Mouse (Mus musculus) cerebellum, adult 18-20 months (tissue): ENCODE measurements around the gene 2810408A11Rik.
"Not testable (repeated sequence)": the region's sequence is repeated elsewhere in the genome, so short reads cannot be mapped to it uniquely, and the experiment has no call there.

Source experiments
- DNase-seq, 2 experiments: peaks; one replicate each; pipeline ENCODE4 v3.0.0; 2021

The 2810408A11Rik gene

DNA sequence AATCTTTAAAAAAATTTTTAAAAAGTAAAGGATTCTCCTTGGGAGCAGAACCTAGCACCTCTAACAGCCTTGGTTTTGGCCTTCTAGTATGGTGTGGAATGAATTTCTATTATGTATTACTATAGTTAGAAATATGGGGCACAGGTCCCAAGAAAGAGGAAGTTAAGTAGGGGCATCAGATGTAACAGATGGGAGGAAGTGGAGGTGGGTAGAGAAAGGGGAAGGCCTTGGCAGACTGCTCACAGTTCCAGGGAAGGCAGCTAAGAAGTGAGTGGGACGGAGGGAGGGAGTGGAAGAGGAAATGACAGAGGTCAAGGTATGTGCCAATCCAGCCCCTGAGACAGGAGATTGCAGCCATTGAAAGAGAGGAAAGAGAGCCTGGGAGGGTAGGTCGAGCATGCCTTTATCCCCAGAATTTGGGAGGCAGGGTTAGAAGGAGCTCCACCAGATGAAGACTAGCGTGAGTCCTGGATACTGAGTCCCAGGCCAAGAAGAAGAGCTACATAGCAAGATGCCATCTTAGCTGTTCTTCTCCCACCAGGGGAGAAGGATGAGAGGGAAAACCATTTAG lies 30.3 kb upstream of the 2810408A11Rik start:
- DNase-seq, result no peak

DNA sequence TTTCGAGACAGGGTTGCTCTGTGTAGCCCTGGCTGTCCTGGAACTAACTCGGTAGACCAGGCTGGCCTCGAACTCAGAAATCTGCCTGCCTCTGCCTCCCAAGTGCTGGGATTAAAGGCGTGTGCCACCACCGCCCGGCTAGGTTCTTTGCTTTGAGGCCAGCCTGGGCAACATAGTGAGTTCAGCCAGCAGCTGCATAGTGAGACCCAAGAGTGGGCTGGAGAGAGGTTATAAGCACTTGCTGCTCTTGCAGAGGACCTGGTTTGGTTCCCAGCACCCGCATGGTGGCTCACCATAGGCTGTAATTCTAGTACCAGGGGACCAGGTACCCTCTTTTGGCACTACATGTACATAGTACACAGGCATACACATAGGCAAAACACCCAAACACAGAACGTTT lies 29.4 kb upstream of the 2810408A11Rik start:
- not testable (repeated sequence) for DNase-seq

DNA sequence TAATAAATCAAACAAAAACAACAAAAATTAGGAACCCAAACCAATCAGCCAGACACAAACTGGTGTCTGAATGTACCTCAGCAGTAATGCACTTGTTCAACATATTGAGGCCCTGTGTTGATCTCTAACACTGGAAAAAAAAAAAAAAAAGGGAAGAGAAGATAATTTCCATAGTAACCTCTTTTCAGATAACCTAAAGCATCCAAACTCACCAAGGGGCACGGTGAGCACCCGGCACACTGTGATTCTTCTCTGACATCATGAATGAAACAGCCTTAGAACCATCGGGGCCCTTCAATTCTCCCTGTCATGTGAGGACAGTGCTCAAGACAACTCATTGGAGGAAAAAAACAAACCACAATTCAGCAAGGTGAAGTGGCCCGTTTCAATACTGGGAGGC lies 28.9 kb upstream of the 2810408A11Rik start:
- DNase-seq, result no peak

DNA sequence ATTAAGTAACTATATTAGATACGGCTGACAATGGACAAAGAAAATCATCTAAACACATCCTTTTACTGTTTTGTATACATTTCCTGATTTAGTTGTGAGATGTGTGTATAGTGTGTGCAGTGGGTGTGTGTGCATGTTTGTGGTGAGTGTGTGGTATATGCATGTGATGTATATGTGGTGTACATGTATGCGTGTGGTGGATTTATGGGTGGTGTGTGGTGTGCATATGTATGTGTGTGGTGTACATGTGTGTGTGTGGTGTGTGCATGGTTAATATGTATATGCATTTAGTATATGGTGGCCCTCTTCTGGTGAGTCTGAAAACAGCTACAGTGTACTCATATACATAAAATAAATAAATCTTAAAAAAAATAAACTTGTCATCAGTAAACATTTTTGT lies 26.7 kb upstream of the 2810408A11Rik start:
- DNase-seq, result no peak

DNA sequence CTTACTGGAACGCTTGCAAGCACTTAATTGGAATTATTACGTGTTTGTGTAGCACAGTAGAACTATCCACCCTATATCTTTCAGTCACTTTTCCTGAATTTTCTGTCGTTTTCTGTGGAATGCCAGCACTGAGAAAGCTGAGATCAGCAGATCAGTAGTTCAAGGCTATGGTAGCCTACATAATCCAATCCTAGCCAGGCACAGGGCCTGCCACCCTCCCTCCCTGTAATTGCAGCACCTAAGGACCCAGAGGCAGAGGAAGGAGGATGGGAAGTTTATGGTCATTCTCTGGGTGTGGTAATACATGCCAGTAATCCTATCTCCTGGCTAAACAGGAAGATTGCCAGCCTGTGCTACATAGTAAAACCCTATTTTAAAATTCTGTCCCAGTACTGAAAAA lies 22.0 kb upstream of the 2810408A11Rik start:
- DNase-seq, result no peak

DNA sequence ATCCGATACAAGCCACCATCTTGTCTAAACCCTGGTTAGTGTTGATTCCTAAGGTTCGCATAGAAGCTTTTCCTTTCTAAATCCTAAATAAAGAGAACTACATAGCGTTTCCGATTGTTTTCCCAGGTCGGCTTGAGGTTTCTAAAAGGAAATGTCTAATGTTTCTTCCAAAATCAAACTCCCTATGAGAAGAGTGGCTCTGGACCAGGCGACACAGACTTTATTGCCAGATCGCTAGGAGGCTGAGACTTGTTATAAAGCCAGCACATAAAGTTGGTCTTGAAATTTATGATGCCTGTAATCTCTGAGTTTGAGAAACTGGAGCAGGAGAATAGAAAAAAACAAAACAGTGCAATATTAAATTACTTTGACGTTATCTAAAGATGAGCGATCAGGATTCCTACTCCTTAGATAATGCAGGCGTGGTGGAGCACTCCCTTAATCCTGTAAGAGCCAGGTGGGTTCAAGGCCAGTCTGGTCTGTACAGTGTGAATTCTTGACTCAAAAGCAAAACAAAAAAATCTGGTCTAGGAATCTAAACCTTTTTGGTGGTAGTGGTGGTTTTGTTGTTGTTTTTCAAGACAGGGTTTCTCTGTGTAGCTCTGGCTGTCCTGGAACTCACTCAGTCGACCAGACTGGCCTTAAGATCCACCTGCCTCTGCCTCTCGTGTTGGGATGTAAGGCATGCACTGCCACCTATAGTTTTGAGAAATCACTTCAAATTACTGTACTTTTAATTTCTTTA lies 21.4 kb upstream of the 2810408A11Rik start:
- no peak for DNase-seq

DNA sequence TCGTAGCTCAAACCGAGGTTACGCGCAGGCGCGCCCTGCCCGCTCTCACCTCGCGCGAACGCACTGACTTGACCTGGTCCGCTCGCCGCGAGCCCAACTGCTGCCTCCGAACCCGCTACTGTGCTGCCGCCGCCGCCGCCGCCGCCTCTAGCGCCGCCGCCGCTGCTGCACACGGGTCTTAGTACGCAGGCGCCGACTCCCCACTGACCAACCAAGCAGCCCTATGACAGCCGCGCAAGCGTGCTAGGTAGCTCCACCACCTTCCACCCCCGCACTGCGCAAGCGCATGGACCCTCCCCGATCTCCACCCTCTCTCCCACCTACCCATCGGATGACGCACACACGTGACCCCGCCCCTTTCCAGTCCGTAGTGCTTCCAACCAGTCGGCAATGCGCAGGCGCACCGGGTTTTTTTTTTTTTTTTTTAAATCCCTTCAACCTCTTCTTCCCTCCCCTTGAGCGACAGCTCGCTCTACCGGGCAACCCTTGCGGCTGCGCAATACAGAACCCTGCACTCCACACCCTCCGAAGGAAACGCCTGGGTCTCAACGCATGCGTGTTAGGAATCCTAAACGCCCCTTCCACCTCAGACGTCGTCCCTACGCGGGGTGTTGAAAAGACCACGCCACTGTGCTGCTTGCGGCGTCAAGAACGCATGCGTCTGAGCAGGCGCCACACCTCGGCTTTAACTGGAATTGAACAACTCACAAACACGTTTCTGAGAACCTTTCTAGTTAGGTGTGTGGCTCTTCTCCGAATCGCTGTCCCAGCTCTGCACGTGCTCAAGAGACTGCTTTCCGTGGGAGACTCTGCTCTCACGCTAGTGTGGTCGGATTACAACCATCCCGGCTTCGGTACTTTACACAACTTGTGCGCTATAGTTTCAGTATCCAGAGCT lies 20.6 kb upstream of the 2810408A11Rik start, which contains the start of gene Eif5a:
TSS of gene Eif5a (minus strand) at position 845 of the 898 bp plus-strand sequence.
- DNase-seq, result peak; percentile 100

DNA sequence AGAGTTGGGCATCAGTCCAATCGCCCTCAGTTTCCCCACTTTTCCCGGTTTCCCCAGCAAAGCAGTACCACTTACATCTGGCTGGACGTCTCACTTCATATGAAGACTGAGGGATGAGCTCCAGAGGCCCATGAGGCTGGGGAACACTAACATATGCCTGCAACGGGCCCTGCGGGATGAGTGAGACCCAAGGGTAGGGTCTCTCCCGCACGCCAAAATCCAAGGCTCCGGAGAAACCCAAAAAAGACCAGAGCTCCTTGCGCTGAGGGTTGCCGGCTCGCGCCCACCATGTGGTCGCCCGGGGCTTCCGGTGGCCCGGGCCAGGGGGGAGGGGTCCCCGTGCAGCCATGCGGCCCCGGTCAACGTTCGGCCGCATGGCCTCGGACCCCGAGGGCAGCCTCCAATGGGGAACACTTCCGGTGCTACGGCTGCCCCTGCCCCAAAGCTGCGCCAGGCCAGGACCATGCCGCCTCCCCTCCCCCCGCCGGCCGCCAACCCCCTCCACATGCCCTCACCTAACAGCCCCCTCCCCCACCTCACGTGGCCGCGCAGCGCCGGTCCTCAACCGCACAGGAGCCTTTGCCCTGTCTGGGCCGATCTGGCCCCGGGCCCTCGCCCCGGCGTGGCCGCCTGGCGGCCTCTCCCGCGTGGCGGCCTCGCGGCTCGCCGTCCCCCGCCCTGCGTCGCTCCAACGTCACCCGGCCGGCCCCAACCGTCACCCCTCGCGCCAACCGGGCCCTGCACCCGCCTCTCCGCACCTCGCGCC lies 19.7 kb upstream of the 2810408A11Rik start:
- DNase-seq, result peak in 1 of 2 experiments; percentile 22

DNA sequence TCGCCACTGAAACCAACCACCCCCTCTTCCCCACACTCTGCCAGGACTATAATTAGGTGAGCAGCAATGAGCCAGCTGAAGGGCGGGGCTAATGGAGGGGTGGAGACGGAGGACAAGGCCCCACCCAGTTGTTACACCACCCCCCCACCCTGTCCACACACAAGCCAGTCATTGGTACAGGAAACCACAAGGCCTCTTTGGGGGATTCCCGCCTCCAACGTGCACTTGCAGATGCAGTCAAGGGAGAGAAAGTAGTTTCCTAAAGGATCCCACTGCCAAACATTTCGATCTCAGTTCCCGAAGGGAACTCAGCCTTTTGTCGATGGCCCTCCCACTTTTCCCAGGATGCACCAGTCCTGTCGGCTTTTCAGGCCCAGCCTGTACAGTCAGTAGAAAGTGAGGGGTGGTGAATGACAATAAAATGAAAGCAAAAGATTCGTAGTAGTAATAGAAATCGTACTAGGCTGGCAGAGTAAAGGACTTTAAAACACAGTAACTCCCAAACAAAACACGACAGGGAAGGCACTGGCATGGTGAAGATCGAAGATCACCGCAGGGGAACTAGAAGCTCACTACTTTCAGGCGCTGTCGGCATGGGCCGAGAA lies 19.0 kb upstream of the 2810408A11Rik start:
- DNase-seq, result peak; percentile 39 to 54

DNA sequence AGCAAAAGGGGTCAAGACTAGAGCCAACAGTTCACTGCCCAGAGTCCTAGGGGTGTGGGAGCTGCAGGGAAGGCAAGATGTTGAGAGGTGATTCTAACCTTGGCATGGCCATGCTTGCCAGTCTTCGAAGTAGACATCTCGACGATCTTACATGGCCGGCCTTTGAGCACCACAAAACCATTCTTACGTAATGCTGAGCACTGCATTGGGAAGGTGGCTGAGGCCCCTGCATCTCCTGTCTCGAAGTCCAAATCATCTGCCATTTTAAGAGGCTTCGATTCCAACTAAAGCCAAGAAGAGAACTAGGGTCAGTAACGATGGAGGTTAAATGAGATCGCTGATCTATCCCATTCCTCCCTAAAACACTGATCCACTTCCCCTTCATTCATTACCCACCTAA lies 18.3 kb upstream of the 2810408A11Rik start:
- no peak for DNase-seq

DNA sequence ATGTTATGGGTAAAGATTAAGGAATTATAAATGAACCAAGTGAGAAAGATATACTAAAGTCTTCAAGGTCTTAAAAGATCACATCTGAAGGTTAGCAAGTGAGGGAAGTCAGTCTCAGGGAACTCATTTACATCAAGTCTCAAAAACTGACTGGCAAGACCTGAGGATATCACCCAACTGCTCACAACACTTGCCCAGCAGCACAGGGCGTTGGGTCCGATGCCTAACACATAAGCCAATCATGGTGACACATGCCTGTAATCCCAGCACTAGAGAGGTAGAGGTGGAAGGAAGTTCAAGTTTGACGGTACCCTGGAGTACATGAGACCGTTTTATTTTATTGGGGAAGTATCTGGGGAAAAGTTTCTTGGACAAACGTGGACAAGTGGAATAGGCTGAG lies 17.3 kb upstream of the 2810408A11Rik start:
- DNase-seq, result no peak

DNA sequence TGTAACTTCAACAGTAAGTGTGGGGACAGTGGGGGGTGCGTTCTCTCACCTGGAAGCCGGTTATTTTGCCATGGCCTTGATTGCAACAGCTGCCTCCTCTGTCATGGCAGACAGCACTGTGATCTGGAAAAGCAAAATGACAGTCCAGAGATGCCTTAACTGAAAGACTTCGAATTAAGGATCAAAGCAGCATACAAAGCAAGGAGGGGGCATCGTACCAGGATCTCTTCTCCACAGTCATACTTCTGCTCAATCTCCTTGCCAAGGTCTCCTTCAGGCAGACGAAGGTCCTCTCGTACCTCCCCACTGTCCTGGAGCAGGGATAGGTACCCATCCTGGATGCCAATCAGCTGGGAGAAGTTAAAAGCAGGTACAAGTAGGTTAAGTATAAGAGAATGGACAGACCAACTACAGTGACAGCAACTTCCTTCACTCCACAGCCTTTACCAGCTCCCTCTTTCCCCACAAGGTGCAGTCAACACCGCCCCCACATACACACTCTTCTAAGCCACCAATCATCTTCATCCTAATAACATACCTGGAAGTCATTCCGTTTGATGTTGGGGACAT lies 16.7 kb upstream of the 2810408A11Rik start:
- DNase-seq, result no peak

DNA sequence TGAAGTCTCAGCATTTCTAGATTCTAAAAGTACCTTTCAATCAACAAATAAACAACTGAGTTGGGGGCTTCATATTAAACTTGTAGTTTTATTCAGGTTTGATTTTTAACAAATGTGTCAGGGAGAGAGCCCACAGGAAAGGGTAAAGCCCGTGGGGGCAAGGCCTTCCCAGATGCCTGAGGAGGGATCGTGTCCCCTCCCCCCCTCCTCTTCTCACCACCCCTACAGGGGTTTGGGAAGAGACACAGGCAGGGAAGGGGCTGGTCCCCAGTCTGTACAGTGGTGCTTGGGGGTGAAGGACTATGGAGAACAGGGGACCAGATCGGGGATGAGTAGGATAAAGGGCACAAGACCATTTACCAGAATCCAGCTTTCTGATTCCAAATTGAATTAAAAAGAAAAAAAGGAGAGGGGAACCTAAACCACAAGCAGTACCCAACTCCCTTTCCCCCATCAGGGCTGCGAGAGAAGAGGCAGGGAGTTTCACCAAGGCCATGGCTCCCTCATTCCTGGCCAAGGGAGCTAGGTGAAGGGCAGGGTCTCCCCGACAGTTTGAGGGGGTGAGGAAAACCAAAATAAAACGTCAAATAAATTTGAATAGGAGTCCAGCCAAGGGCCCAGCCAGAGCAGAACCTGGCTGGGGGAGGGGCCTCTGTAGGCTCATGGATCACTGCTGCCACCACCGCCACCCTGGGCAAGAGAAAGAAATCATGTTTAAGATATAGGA lies 16.0 kb upstream of the 2810408A11Rik start:
- DNase-seq, result not testable (repeated sequence)

DNA sequence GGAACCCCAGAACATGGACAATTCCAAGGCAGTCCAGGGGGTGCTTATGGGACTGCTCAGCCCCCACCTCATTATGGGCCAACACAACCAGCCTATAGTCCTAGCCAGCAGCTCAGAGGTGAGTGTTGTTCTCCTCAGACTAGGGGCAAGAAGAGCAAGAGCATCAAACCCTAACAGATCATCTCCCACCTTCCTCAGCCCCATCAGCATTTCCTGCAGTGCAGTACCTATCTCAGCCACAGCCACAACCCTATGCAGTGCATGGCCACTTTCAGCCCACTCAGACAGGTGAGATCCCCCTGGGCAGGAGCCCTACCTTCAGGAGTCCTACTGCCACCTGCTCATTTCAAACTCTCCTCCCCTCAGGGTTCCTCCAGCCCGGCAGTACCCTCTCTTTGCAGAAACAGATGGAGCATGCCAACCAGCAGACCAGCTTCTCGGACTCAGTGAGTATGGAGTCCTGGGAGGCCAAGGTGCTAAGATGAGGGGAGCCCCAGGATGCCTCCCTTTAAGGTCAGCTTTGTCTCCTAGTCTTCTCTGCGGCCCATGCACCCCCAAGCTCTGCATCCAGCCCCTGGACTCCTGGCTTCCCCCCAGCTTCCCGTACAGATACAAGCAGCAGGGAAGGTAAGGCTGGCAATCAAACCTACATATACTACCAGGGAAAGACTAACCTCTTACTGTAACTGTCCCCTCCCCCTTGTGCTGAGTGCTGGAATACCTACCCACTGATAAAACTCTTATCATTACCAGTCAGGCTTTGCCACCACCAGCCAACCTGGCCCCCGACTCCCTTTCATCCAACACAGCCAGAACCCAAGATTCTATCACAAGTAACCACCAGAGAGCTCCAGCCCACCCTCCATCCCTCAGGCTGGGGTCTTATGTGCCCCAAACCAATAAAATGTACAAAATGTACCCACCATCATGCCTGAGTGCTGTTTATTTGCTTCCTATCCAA lies 15.2 kb upstream of the 2810408A11Rik start:
- no peak for DNase-seq

DNA sequence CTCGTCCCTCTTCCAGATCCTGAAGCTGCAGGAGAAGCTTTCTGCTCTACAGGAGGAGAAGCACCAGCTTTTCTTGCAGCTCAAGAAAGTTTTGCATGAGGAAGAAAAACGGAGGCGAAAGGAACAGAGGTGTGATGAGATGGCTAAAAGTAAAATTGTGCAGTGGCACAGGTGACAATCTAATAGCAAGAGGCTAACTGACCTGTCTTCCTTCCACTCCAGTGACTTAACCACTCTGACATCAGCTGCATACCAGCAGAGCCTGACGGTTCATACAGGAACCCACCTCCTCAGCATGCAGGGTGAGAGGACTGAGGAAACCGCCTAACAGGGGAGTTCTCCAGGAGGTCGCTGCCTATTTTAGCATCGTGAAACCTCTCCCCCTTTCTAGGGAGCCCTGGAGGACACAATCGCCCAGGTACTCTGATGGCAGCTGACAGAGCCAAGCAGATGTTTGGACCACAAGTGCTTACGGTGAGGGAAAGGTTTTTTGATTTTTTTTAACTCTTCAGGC lies 14.2 kb upstream of the 2810408A11Rik start:
- DNase-seq, result no peak

DNA sequence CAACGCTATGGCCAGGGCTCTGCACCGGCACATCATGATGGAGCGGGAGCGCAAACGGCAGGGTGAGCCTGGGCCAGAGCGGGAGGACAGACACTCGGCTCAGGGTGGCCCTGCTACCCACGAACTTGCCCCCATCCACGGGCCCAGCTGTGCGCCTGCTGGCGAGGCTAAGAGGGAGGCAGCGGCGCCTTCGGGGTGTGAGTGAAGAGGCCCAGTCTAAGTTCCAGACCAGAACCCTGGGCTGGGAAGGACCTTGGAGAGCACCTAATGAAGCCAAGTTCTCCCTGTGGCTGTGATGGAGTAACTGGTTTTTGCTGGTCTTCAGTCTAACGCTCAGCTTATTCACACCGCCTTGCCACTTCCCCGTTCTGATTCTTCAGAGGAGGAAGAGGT lies 13.6 kb upstream of the 2810408A11Rik start:
- DNase-seq, result no peak

DNA sequence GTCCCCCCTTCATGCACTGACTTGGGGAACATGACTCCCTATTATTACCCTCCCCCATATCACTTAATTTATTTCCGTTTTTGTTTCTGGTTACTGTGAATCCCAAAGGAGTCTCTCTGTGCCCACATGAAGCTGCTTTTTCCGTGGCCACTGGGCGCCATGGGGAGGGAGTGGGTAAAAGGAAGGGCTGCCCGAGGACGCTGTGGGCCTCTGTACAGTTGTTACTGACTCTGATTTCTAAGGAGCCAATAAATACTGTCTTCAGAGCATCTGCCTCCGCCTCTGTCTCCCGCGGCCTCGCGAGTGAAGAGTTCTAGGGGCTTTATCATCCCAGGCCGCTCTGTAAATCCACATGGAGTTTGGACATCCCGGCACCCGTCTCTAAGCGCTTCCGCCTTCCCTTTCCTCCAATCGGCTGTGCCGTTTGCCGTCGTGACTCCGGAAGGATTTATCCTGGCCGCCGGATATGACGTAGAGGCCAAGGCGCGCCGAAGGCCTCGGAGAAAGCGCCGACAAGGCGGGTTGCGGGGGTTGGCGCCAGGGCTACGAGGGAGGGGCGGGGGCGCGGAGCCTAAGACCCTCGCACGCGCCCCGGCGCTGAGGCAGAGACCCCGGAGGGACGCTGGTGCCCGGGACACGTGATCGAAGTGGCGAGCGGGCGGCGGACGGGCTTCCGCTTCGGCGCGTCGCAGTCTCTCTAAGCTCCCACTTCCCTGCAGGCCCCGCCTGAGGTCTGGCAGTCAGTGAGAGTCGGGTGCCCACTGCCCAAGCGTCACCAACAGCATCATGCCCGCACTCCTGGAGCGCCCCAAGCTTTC lies 13.0 kb upstream of the 2810408A11Rik start, which contains the start of gene Gps2:
TSS of gene Gps2 (plus strand) at position 335 of the 818 bp plus-strand sequence.
- peak; percentile 92 to 95 for DNase-seq

DNA sequence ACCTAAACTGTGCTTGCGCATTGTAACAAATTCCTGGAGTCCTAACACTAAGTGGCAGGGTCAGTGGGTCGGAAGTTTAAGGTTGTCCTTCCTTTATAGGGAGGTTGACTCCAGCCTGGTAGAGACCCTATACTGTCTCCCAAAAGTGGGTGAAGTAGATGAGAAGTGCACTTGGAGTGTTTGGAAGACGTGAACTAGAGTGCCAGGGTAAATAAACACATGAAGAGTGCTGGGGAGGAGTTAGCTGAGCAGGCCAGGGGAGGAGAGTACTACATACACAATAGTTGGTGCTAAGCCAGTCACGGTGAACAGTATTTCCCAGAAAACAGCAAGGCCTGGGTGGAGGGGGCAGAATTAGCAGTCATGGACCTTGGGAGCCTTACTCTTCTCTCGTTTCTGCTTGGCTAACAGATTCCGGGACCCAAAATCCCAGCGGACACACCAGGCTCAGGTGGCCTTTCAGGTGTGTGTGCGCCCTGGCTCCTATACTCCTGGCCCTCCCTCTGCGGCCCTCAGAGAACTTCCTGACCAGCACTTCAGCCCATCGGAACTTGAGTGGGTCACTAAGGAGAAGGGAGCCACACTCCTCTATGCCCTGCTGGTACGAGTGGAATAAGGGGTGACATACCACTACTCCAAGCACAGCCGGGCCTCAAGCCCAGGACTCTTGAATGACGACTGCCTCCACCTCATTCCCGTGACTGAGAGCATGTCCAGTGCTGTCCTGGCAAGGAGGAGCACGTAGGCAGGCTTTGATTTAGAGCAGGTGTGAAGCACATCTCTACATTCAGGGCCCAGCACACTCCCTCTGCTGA lies 12.1 kb upstream of the 2810408A11Rik start:
- DNase-seq, result no peak
